Mouse (Mus musculus) liver, postnatal 0 days (tissue): Measurements from ENCODE around the gene Gmds.

Experiments used
- CTCF ChIP-seq: sonication (generic); IDR thresholded peaks from 2 replicates; pipeline ENCODE4 v1.5.1; 2016; ENCODE audit warnings: antibody characterized with exemption, low read depth
- EP300 ChIP-seq: IDR thresholded peaks from 2 replicates; pipeline ENCODE4 v1.6.1; 2016; ENCODE audit warnings: antibody characterized with exemption, low read depth, mild to moderate bottlenecking

DNA sequence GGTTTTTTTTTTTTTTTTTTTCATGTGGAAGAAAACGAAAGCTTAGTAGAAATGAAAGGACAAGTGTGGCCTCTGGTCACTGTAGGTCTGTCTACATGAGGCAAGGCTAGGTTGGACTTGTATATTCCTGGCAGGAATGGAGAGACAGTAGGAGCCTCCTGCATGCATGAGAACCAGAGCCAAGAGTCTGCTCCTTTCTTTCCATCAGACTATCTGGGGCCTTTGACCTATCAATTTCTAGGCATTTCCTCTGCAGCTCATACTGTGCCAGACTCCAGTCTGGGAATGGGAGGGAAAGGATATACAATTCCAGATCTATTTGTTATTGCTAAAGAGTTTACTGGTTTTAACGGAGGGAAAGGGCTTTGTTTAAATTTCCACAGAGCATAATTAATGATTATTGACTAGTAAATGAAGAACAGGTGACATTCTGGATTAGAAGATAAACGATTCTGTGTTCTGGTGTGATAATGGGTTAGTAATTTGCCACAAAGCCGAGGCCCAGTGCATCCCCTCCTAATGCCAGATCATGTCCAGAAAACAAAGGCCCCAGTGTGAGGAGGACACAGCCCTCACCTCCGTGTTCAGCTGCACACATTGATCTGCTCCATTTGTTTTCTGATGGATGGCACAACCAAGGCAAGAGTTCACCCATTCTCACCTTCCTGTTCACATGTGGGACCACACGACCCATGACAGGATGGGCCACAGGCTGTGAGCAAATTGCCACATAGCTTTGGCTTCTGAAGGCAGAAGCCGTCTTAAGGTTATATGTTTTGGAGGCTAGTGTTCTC, 394.9 kb downstream of the Gmds start:
- TF ChIP-seq CTCF (no peak), EP300 (no peak)
